Mouse (Mus musculus) C2C12 (cell line): ENCODE data around the gene Entpd3. TPM values are rescaled to one million over a fixed set of nuclear protein-coding genes. Genes with fewer than 3 reads are reported as not detected.

Experiments used
- H3K27me3 ChIP-seq: one replicate; pipeline ENCODE4 v1.6.1; 2011; ENCODE audit not compliant: control insufficient read depth, insufficient read depth, insufficient read length
- H3K36me3 ChIP-seq: one replicate; pipeline ENCODE4 v1.6.1; 2011; ENCODE audit not compliant: control insufficient read depth, insufficient read depth
- H3K4me3 ChIP-seq: one replicate; pipeline ENCODE4 v1.5.1; 2011; ENCODE audit warnings: mild to moderate bottlenecking, control low read depth; ENCODE audit not compliant: poor library complexity, insufficient read depth, severe bottlenecking
- H3K79me2 ChIP-seq: one replicate; pipeline ENCODE4 v1.6.1; 2011; ENCODE audit not compliant: control insufficient read depth, insufficient read depth
- H3K79me3 ChIP-seq: one replicate; pipeline ENCODE4 v1.6.1; 2011; ENCODE audit warnings: low read depth, control low read depth
- H3ac ChIP-seq: one replicate; pipeline ENCODE3; 2011; ENCODE audit warnings: low read depth; ENCODE audit not compliant: control insufficient read depth, insufficient read length
- CEBPB ChIP-seq: IDR thresholded peaks from one replicate; pipeline ENCODE4 v1.6.1; 2011; ENCODE audit warnings: low read depth, mild to moderate bottlenecking, control low read depth, moderate library complexity
- CTCF ChIP-seq: IDR thresholded peaks from one replicate; pipeline ENCODE4 v1.5.1; 2011; ENCODE audit not compliant: control insufficient read depth, insufficient read depth, insufficient read length
- FOSL1 ChIP-seq: IDR thresholded peaks from one replicate; pipeline ENCODE4 v1.8.0; 2011; ENCODE audit warnings: mild to moderate bottlenecking, low read length; ENCODE audit not compliant: poor library complexity, insufficient read depth, severe bottlenecking
- MAX ChIP-seq: IDR thresholded peaks from one replicate; pipeline ENCODE4 v1.6.1; 2011; ENCODE audit warnings: mild to moderate bottlenecking, control low read depth
- MYOD1 ChIP-seq: IDR thresholded peaks from one replicate; pipeline ENCODE4 v1.6.1; 2011; ENCODE audit warnings: low read depth; ENCODE audit not compliant: control insufficient read depth, insufficient read length
- MYOG ChIP-seq: IDR thresholded peaks from one replicate; pipeline ENCODE4 v1.6.1; 2011; ENCODE audit not compliant: control insufficient read depth, insufficient read length; ENCODE audit errors: extremely low read depth
- USF1 ChIP-seq: IDR thresholded peaks from one replicate; pipeline ENCODE4 v1.6.1; 2011; ENCODE audit warnings: low read depth, mild to moderate bottlenecking, control low read depth, moderate library complexity
- polyA plus RNA-seq: library from polyadenylated mRNA; unstranded; fragments of >200 nt; fragmentation: generic; extraction: Trizol; gene quantifications from one replicate; pipeline ENCODE4 v1.2.1, GENCODE M21; 2012; ENCODE audit warnings: missing spikeins

The Entpd3 gene
- polyA plus RNA-seq, 1 experiment, result 0.02 TPM

DNA sequence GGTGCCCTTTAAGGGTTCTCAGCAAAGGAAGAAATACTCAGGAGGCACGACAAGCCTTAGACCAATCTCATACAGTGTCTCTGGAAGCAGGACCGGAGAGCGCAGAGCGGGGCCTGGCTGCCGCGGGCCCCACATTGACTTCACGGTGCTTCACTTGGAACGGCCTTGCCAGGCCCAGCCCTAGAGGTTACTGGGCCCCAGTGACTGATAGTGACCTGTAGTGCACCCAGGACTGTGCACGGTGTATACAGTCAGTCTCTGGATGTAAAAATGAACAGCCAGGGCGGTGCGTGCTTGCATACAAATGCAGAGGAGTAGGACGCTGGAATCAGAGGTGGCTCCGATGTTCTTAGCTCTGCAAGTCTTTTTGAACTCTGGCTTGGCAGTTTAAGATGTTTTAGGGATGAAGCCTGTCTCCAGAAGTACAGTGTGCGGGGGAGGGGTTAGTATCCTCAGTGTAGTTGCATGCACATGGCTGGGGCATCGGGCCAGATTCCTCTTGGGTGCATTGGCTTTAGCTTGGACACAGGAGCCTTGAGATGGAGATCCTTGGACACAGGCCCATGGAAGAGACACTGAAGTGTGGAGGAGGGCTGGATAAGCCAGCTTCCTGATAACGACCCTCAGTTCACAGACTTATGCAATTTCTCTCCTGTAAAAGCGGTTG, 62.7 kb downstream of the Entpd3 start:
- Histone ChIP-seq H3K36me3 (no peaks in the 10 kb centered on the region), H3K79me3 (no peaks in the 10 kb centered on the region), H3ac (no peak overlapping the region), H3K4me3 (no peak overlapping the region), H3K79me2 (no peaks in the 10 kb centered on the region), H3K27me3 (no peaks in the 10 kb centered on the region)
- TF ChIP-seq MAX (no peak), CEBPB (no peak), MYOD1 (no peak), MYOG (no peak), CTCF (no peak), USF1 (no peak), FOSL1 (no peak)

DNA sequence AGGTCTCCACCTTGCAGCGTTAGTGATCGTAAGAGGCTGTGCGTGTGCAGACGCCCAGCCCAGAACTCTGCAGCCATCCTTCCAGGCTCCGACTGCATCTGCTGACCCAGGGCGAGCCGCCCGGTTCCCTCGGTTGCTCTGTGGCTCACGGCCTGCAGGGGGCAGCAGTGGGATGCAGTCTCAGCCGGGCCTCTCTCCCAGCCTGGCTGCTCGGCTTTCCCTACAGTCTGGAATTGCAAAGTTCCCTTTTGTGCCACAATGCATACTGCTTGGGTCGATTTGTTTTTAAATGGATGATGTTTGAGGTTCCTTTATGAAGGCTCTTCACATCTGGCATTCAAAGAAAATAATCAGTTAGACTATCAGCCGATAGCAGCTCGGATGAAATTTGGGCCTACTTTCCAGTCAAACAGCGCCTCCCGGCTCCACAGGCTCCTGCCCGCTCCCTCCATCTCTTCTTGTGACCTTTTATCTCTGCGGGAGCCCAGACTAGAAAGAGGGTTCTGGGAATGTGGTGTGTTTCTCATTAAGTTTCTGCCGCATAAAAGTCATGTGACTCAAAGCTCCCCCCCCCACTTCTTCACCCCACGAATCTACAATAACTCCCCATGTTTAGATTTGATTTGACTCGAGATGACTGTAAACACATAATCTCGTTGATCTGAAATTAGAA, 63.4 kb downstream of the Entpd3 start:
- H3K4me3 ChIP-seq, result no peak overlapping the region
- H3K79me2 ChIP-seq, result no peaks in the 10 kb centered on the region
- H3ac ChIP-seq, result no peak overlapping the region
- H3K36me3 ChIP-seq, result no peaks in the 10 kb centered on the region
- TF ChIP-seq CEBPB, result no peak
- TF ChIP-seq FOSL1, result no peak
- no peak for TF ChIP-seq MYOG
- peak; percentile 95 for TF ChIP-seq CTCF
- no peak for TF ChIP-seq MYOD1
- peak; percentile 6 for TF ChIP-seq USF1
- no peak for TF ChIP-seq MAX
- H3K79me3 ChIP-seq, result no peaks in the 10 kb centered on the region
- H3K27me3 ChIP-seq, result no peaks in the 10 kb centered on the region

DNA sequence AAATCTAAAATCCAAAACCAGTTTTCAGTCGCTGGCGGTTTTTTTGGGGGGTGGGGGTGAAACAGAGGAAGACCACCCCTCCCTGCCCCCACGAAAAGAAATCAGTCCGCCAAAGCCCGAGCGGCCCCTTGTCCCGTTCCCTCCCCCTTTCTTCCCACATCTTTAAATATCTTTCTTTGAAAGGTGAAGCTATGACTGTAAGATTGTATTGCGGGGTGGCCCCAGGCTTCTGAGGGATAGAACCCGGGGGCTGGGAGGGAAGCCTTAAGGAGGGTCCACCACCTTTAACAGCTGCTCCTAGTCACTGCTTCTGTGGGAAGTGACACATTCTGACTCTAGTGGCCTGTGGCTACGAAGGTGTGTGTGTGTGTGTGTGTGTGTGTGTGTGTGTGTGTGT, 63.9 kb downstream of the Entpd3 start:
- Histone ChIP-seq H3K36me3 (no peaks in the 10 kb centered on the region), H3K4me3 (no peak overlapping the region)
- TF ChIP-seq USF1 (no peak), FOSL1 (no peak), CTCF (no peak), CEBPB (no peak), MYOG (no peak), MYOD1 (no peak), MAX (no peak)

DNA sequence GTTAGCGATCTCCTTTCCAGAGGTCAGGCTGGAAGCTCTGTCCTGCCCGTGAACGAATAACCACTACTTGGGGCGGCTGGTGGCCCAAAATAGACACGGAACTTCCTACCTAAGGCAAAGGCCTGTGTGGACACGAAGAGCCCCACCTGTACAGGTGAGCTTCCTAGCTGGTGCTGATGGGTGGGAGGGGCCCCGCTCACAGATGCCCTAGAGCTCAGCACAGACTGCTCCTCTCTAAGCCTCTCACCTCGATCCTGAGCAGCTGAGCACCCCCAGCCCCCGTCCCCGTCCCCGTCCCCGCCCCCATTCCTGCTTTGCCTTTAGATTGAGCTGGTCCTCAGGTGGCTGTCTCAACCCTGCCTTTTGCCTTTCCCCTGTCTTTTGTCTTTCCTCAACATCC, 64.3 kb downstream of the Entpd3 start:
- Histone ChIP-seq H3K4me3 (no peak overlapping the region), H3K36me3 (no peaks in the 10 kb centered on the region), H3K27me3 (no peaks in the 10 kb centered on the region), H3K79me2 (no peaks in the 10 kb centered on the region), H3K79me3 (no peaks in the 10 kb centered on the region), H3ac (no peak overlapping the region)
- no peak for TF ChIP-seq FOSL1
- no peak for TF ChIP-seq CTCF
- TF ChIP-seq CEBPB, result no peak
- no peak for TF ChIP-seq MYOG
- TF ChIP-seq USF1, result no peak
- no peak for TF ChIP-seq MAX
- TF ChIP-seq MYOD1, result no peak

More for the DNA sequence above, 63.9 kb downstream of the Entpd3 start:
- Histone ChIP-seq H3K79me2 (no peaks in the 10 kb centered on the region), H3ac (no peak overlapping the region), H3K79me3 (no peaks in the 10 kb centered on the region), H3K27me3 (no peaks in the 10 kb centered on the region)

DNA sequence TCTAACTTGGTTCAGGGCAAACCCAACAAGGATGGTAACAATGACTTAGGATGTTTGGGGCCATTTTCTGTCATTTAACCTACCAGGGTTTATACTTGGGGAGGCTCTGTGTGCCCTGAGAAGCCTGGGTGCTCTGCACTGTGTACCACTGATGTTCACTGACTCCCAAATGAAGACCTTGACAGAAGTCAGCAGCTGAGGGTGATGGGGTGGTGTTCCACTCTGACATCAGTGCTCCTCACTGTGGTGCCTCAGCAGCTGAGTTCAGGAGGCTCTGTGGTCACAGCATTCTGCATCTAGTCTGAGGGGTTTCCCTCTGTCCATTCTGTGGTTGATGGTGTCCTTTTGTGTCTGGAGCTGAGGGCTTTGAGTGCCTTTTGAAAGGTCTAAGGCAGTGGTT, 71.4 kb downstream of the Entpd3 start:
- Histone ChIP-seq H3ac (no peak overlapping the region), H3K79me2 (no peaks in the 10 kb centered on the region), H3K4me3 (no peak overlapping the region), H3K79me3 (no peaks in the 10 kb centered on the region), H3K36me3 (no peaks in the 10 kb centered on the region), H3K27me3 (no peaks in the 10 kb centered on the region)
- TF ChIP-seq USF1, result no peak
- TF ChIP-seq FOSL1, result no peak
- TF ChIP-seq CEBPB, result no peak
- no peak for TF ChIP-seq MYOG
- TF ChIP-seq CTCF, result no peak
- no peak for TF ChIP-seq MAX
- no peak for TF ChIP-seq MYOD1

DNA sequence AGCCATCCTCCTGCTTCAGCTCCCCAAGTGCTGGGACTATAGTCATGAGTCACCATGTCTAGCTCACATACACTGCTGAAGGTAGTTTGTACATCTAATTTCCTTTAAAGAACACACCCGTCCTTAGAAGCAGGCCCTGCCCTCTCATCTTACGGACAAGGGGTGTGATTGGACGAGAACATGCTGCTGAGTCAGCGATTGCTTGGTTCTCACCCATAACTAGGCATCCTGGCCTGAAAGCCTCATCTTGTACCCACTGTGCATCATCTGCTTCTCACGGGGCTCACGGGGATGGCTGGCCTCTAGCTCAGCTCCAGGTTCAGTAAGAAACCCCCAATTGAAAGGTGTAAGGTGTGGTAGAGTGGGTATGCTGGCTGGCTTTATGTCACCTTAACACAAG, 74.4 kb downstream of the Entpd3 start:
- no peak overlapping the region for H3K4me3 ChIP-seq
- no peak for TF ChIP-seq FOSL1
- TF ChIP-seq MAX, result no peak
- no peak for TF ChIP-seq CEBPB
- TF ChIP-seq USF1, result no peak
- no peak for TF ChIP-seq MYOD1
- TF ChIP-seq MYOG, result no peak
- no peak for TF ChIP-seq CTCF
- no peak overlapping the region for H3ac ChIP-seq
- H3K79me3 ChIP-seq, result no peaks in the 10 kb centered on the region
- no peaks in the 10 kb centered on the region for H3K79me2 ChIP-seq
- no peaks in the 10 kb centered on the region for H3K36me3 ChIP-seq
- peaks cover 3% of the 10 kb centered on the region for H3K27me3 ChIP-seq

Other genes starting within 250 kb of the Entpd3 start
- not detected for gene Myrip, start 238.3 kb upstream of the Entpd3 start, polyA plus RNA-seq
- gene Eif1b, start 47.6 kb upstream of the Entpd3 start, polyA plus RNA-seq, result 52.6 TPM
- 1,443 TPM for gene Rpl14, start 31.6 kb downstream of the Entpd3 start, polyA plus RNA-seq